Mouse (Mus musculus) CH12.LX (cell line): ENCODE data around the gene Wdr62.

Experiments
- CHD1 ChIP-seq: IDR thresholded peaks from 2 replicates; pipeline ENCODE4 v1.6.1; 2012; ENCODE audit warnings: low read depth, low read length, improper control_type of control experiment, inconsistent platforms
- CTCF ChIP-seq, 2 experiments: IDR thresholded peaks in 1 of 2; conservative IDR thresholded peaks in 1 of 2; 2 replicates each; pipeline ENCODE4 v1.5.1; 2011 to 2012; ENCODE audit warnings: low read depth in 2 of 2, low read length in 2 of 2, improper control_type of control experiment in 1 of 2, inconsistent platforms in 1 of 2, mild to moderate bottlenecking in 1 of 2, moderate library complexity in 1 of 2
- MXI1 ChIP-seq: IDR thresholded peaks from 2 replicates; pipeline ENCODE4 v1.6.1; 2011; ENCODE audit warnings: mild to moderate bottlenecking, low read depth, low read length, improper control_type of control experiment
- ZNF384 ChIP-seq: IDR thresholded peaks from 2 replicates; pipeline ENCODE4 v1.6.1; 2012; ENCODE audit warnings: low read depth, low read length, improper control_type of control experiment, inconsistent platforms

GRCm38 (mm10) chr7:30325364-30325763 is 45.1 kb upstream of the Wdr62 start:
- TF ChIP-seq CHD1 (no peak), MXI1 (no peak), CTCF (conservative IDR thresholded peaks at IDR 0.05 in 1 of 2, IDR thresholded peaks at IDR 0.05 in 1 of 2; ENCODE audit: low read depth in 2 of 2, low read length in 2 of 2) (peak; percentile 64 to 65), ZNF384 (no peak)
